Comparison of ENCODE assay signal across 9 mouse cellular contexts in the genomic region with DNA sequence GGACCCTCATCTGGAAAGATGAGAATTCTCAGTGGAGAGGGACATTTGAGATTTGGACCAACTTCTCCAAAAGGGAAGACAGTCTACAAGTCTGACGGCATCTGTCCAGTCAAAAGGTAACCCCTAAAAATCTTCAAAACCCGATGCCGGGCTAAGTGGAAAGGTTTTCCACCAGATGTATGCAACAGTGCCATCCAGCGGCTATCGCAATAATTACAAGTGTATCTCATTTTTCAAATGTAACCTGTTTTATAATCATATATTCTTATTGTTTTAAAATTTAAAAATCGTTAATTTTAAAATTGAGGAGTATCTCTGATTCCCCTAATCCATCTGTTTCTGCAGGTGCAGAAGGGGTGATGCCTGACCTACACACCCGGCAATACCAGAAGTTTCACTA.
A peak's percentile ranks its signal among the peaks of the same experiment; 100 is the strongest.
DNase-seq lines count a peak whose midpoint lies in the region; ATAC-seq lines count a peak whose summit lies in the region.
"Had no signal": no experiment of that assay in that cellular context is flagged by ENCODE, and none has a peak within 500 bp of the region (broad histone marks: within the 10 kb centered on the region; RNA-seq: fewer than 3 reads in every experiment).

No protein-coding gene starts in this region.

- DNase-seq in urinary bladder, postnatal 14 days (ENCODE audit: low spot score) = peak; percentile 24
- no peak for DNase-seq in urinary bladder, adult 18-20 months (ENCODE audit: low spot score in 2 of 2)
- peak; percentile 75 for DNase-seq in embryonic facial prominence, embryonic 11.5 days (ENCODE audit: low spot score)
- peak; percentile 59 to 70 for DNase-seq in layer of hippocampus, postnatal 10 days (ENCODE audit: low spot score in 2 of 2)

- no peak overlapping the region for H3K27ac ChIP-seq in forebrain, embryonic 16.5 days (ENCODE audit: low read length)
- no peak overlapping the region for H3K27ac ChIP-seq in forebrain, embryonic 15.5 days (replicated peaks)
- no peak overlapping the region for H3K27ac ChIP-seq in embryonic facial prominence, embryonic 11.5 days (replicated peaks; ENCODE audit: low read depth, low read length)
- H3K27ac ChIP-seq in midbrain, embryonic 13.5 days = no peak overlapping the region
- H3K27ac ChIP-seq: heart, embryonic 15.5 days had no signal

- H3K9me3 ChIP-seq in forebrain, embryonic 16.5 days (ENCODE audit: control insufficient read depth, low read length) = no peaks in the 10 kb centered on the region
- no peaks in the 10 kb centered on the region for H3K9me3 ChIP-seq in forebrain, embryonic 15.5 days
- H3K9me3 ChIP-seq in embryonic facial prominence, embryonic 11.5 days (replicated peaks; ENCODE audit: control insufficient read depth, low read length) = no peaks in the 10 kb centered on the region
- H3K9me3 ChIP-seq in midbrain, embryonic 13.5 days = no peaks in the 10 kb centered on the region
- H3K9me3 ChIP-seq: heart, embryonic 15.5 days had no signal

- H3K27me3 ChIP-seq in forebrain, embryonic 16.5 days (replicated peaks; ENCODE audit: control insufficient read depth, insufficient read depth, low read length) = peaks cover 2% of the 10 kb centered on the region; the same call in 1 of the 2 replicates
- H3K27me3 ChIP-seq in forebrain, embryonic 15.5 days = no peaks in the 10 kb centered on the region
- H3K27me3 ChIP-seq in embryonic facial prominence, embryonic 11.5 days (ENCODE audit: control insufficient read depth, insufficient read depth, low read length) = 0 out of 2 replicates have a peak, but pooled peaks cover 2% of the 10 kb centered on the region
- peaks cover 4% of the 10 kb centered on the region; the same call in 1 of the 2 replicates for H3K27me3 ChIP-seq in midbrain, embryonic 13.5 days

- no peak overlapping the region for H3K4me3 ChIP-seq in forebrain, embryonic 16.5 days (replicated peaks; ENCODE audit: low read length)
- no peak overlapping the region for H3K4me3 ChIP-seq in forebrain, embryonic 15.5 days
- no peak overlapping the region for H3K4me3 ChIP-seq in embryonic facial prominence, embryonic 11.5 days (ENCODE audit: low read depth, low read length)
- H3K4me3 ChIP-seq in midbrain, embryonic 13.5 days (replicated peaks) = no peak overlapping the region
- H3K4me3 ChIP-seq: heart, embryonic 15.5 days had no signal

- no peak overlapping the region for H3K9ac ChIP-seq in forebrain, embryonic 16.5 days (replicated peaks; ENCODE audit: low read depth, low read length)
- H3K9ac ChIP-seq in forebrain, embryonic 15.5 days (replicated peaks) = no peak overlapping the region
- no peak overlapping the region for H3K9ac ChIP-seq in embryonic facial prominence, embryonic 11.5 days (replicated peaks; ENCODE audit: low read length)
- H3K9ac ChIP-seq in midbrain, embryonic 13.5 days (replicated peaks) = no peak overlapping the region
- H3K9ac ChIP-seq: heart, embryonic 15.5 days had no signal

- peaks cover 10% of the 10 kb centered on the region for H3K4me1 ChIP-seq in forebrain, embryonic 16.5 days (replicated peaks; ENCODE audit: control insufficient read depth, insufficient read depth, low read length)
- peaks cover 22% of the 10 kb centered on the region; the same call in 1 of the 2 replicates for H3K4me1 ChIP-seq in forebrain, embryonic 15.5 days
- no peaks in the 10 kb centered on the region for H3K4me1 ChIP-seq in embryonic facial prominence, embryonic 11.5 days (ENCODE audit: control insufficient read depth, insufficient read depth, low read length)
- H3K4me1 ChIP-seq in midbrain, embryonic 13.5 days (replicated peaks) = peaks cover 12% of the 10 kb centered on the region
- H3K4me1 ChIP-seq: heart, embryonic 15.5 days had no signal

- 15% methylated on average over 7 of the region's 7 CpGs for WGBS in forebrain, embryonic 16.5 days
- WGBS in forebrain, embryonic 15.5 days = 13% methylated on average over 7 of the region's 7 CpGs
- WGBS in embryonic facial prominence, embryonic 11.5 days = 17% methylated on average over 7 of the region's 7 CpGs
- WGBS in midbrain, embryonic 13.5 days = 16% methylated on average over 7 of the region's 7 CpGs

- H3K36me3 ChIP-seq in forebrain, embryonic 16.5 days (ENCODE audit: control insufficient read depth, insufficient read depth) = no peaks in the 10 kb centered on the region
- no peaks in the 10 kb centered on the region for H3K36me3 ChIP-seq in forebrain, embryonic 15.5 days
- no peaks in the 10 kb centered on the region for H3K36me3 ChIP-seq in embryonic facial prominence, embryonic 11.5 days (replicated peaks; ENCODE audit: control insufficient read depth, insufficient read depth, low read depth, low read length)
- no peaks in the 10 kb centered on the region for H3K36me3 ChIP-seq in midbrain, embryonic 13.5 days
- H3K36me3 ChIP-seq: heart, embryonic 15.5 days had no signal

- ATAC-seq in forebrain, embryonic 16.5 days = no peak
- no peak for ATAC-seq in forebrain, embryonic 15.5 days (replicated peaks)
- no peak for ATAC-seq in embryonic facial prominence, embryonic 11.5 days (replicated peaks; ENCODE audit: insufficient number of reproducible peaks, low FRiP score, low TSS enrichment, low read depth)
- ATAC-seq in midbrain, embryonic 13.5 days = no peak
- no peak for ATAC-seq in erythroblast, adult 5-6 weeks (replicated peaks; ENCODE audit: low FRiP score, poor library complexity, severe bottlenecking)

- peak overlapping the region; percentile 35 for H3K4me2 ChIP-seq in forebrain, embryonic 16.5 days (ENCODE audit: low read length)
- H3K4me2 ChIP-seq in forebrain, embryonic 15.5 days (replicated peaks) = no peak overlapping the region; the same call in 1 of the 2 replicates
- no peak overlapping the region for H3K4me2 ChIP-seq in embryonic facial prominence, embryonic 11.5 days (ENCODE audit: low read depth, low read length)
- peak overlapping the region; percentile 23; the same call in 1 of the 2 replicates for H3K4me2 ChIP-seq in midbrain, embryonic 13.5 days (replicated peaks)
- H3K4me2 ChIP-seq: heart, embryonic 15.5 days had no signal

Comparison
In these comparisons a context has a peak if more than half of its experiments do, and no peak if none do; other contexts are left out.
1. H3K4me2 ChIP-seq: peak in forebrain, embryonic 16.5 days (single experiment) and midbrain, embryonic 13.5 days (single experiment); none in forebrain, embryonic 15.5 days (single experiment) and embryonic facial prominence, embryonic 11.5 days (single experiment).
2. DNase-seq: peak in urinary bladder, postnatal 14 days (single experiment), embryonic facial prominence, embryonic 11.5 days (single experiment) and layer of hippocampus, postnatal 10 days (2 of 2); none in urinary bladder, adult 18-20 months (0 of 2).